Mouse (Mus musculus) liver, embryonic 16.5 days (tissue): ENCODE results near the gene Ppy. TPM values are rescaled to one million over a fixed set of nuclear protein-coding genes. Genes with fewer than 3 reads are reported as not detected.

Experiments used
- ATAC-seq: fragments of 200-750 bp; cut with Nextera tagmentation; 2 replicates; pipeline ENCODE4 v1.8.0; 2017; ENCODE audit warnings: low read depth, mild to moderate bottlenecking, moderate number of reproducible peaks, moderate library complexity
- H3K27ac ChIP-seq: fragments of 300-500 bp; sonication (generic); 2 replicates; pipeline ENCODE4 v1.5.1; 2014; ENCODE audit warnings: mild to moderate bottlenecking, low read length
- H3K27me3 ChIP-seq: fragments of 300-500 bp; sonication (generic); 2 replicates; pipeline ENCODE4 v1.6.1; 2014; ENCODE audit warnings: low read depth, low read length, mixed read lengths; ENCODE audit not compliant: control insufficient read depth, insufficient read depth
- H3K36me3 ChIP-seq: fragments of 300-500 bp; sonication (generic); 2 replicates; pipeline ENCODE4 v1.6.1; 2014; ENCODE audit warnings: mild to moderate bottlenecking; ENCODE audit not compliant: control insufficient read depth, insufficient read depth
- H3K4me1 ChIP-seq: fragments of 300-500 bp; sonication (generic); 2 replicates; pipeline ENCODE4 v1.6.1; 2014; ENCODE audit warnings: low read depth, low read length, mixed read lengths; ENCODE audit not compliant: control insufficient read depth
- H3K4me2 ChIP-seq: fragments of 300-500 bp; sonication (generic); 2 replicates; pipeline ENCODE4 v1.6.1; 2014; ENCODE audit warnings: low read depth, low read length, mixed read lengths
- H3K4me3 ChIP-seq: fragments of 300-500 bp; sonication (generic); 2 replicates; pipeline ENCODE4 v1.5.1; 2014; ENCODE audit warnings: low read depth, mild to moderate bottlenecking, low read length
- H3K9ac ChIP-seq: fragments of 300-500 bp; sonication (generic); 2 replicates; pipeline ENCODE4 v1.6.1; 2014; ENCODE audit warnings: low read depth, low read length
- H3K9me3 ChIP-seq: fragments of 300-500 bp; sonication (generic); replicated peaks from 2 replicates; pipeline ENCODE4 v1.6.1; 2016; ENCODE audit warnings: low read length; ENCODE audit not compliant: control insufficient read depth
- WGBS: fragments of 180-500 bp; shearing (Covaris S2); extraction: QIAGEN DNeasy Blood & Tissue Kit; methylation state at CpG from one replicate; pipeline ENCODE4 v1.1.7; 2014; ENCODE audit not compliant: insufficient replicate concordance; 5-methylcytosine and 5-hydroxymethylcytosine counted together
- polyA plus RNA-seq: library from polyadenylated mRNA; unstranded; fragments of >200 nt; fragmentation: Nextera tagmentation; extraction: Ambion mirVana; gene quantifications from 2 replicates; pipeline ENCODE4 v1.2.1, GENCODE M21; 2015

Ppy gene
- polyA plus RNA-seq: 0.32 TPM in 1 of 2 replicates, not detected in the other

- Histone ChIP-seq H3K9ac (no peak within 1 kb of the TSS), H3K4me3 (no peak within 1 kb of the TSS), H3K36me3 (no peaks in the 10 kb centered on the region), H3K4me2 (no peak within 1 kb of the TSS), H3K27ac (no peak within 1 kb of the TSS), H3K9me3 (no peaks in the 10 kb centered on the region), H3K27me3 (peaks cover 66% of the 10 kb centered on the region), H3K4me1 (peaks cover 27% of the 10 kb centered on the region)
- no peak for ATAC-seq
- 46% methylated on average over 4 of the region's 4 CpGs for WGBS
Measured at GRCm38 (mm10) chr11:102101219-102101618, at the start of gene Ppy. Ppy (minus strand) TSS chr11:102101319.

- Histone ChIP-seq H3K27ac (no peak overlapping the region), H3K9ac (no peak overlapping the region), H3K9me3 (no peaks in the 10 kb centered on the region), H3K4me3 (peak overlapping the region; percentile 65), H3K27me3 (peaks cover 43% of the 10 kb centered on the region), H3K36me3 (no peaks in the 10 kb centered on the region), H3K4me1 (peaks cover 24% of the 10 kb centered on the region), H3K4me2 (peak overlapping the region; percentile 80)
- 21% methylated on average over 34 of the region's 34 CpGs for WGBS
- ATAC-seq: no peak
Measured at GRCm38 (mm10) chr11:102147213-102147989, 46.3 kb upstream of the Ppy start.

GRCm38 (mm10) chr11:102146531-102146930, 45.4 kb upstream of the Ppy start:
- H3K9ac ChIP-seq: peak overlapping the region; percentile 59
- peak overlapping the region; percentile 80 for H3K4me2 ChIP-seq
- 8% methylated on average over 17 of the region's 17 CpGs for WGBS
- H3K36me3 ChIP-seq: no peaks in the 10 kb centered on the region
- peaks cover 24% of the 10 kb centered on the region for H3K4me1 ChIP-seq
- H3K27me3 ChIP-seq: peaks cover 43% of the 10 kb centered on the region
- peak overlapping the region; percentile 63 for H3K27ac ChIP-seq
- no peaks in the 10 kb centered on the region for H3K9me3 ChIP-seq
- H3K4me3 ChIP-seq: peak overlapping the region; percentile 65
- ATAC-seq: no peak

- ATAC-seq: peak; percentile 57
- peak overlapping the region; percentile 59 for H3K9ac ChIP-seq
- peaks cover 43% of the 10 kb centered on the region for H3K27me3 ChIP-seq
- peak overlapping the region; percentile 65 for H3K4me3 ChIP-seq
- H3K36me3 ChIP-seq: no peaks in the 10 kb centered on the region
- WGBS: 2% methylated on average over 16 of the region's 16 CpGs
- H3K4me1 ChIP-seq: peaks cover 24% of the 10 kb centered on the region
- H3K4me2 ChIP-seq: peak overlapping the region; percentile 80
- H3K27ac ChIP-seq: peak overlapping the region; percentile 82
- no peaks in the 10 kb centered on the region for H3K9me3 ChIP-seq
Measured at GRCm38 (mm10) chr11:102146005-102146404, 44.9 kb upstream of the Ppy start.

- peak within 1 kb of the TSS; percentile 80 for H3K4me2 ChIP-seq
- H3K36me3 ChIP-seq: no peaks in the 10 kb centered on the region
- H3K27me3 ChIP-seq: peaks cover 43% of the 10 kb centered on the region
- H3K9me3 ChIP-seq: no peaks in the 10 kb centered on the region
- peak within 1 kb of the TSS; percentile 82 for H3K27ac ChIP-seq
- ATAC-seq: peak; percentile 1; the same call in 1 of the 2 replicates
- peak within 1 kb of the TSS; percentile 59 for H3K9ac ChIP-seq
- H3K4me3 ChIP-seq: peak within 1 kb of the TSS; percentile 65
- H3K4me1 ChIP-seq: peaks cover 24% of the 10 kb centered on the region
- 1% methylated on average over 50 of the region's 50 CpGs for WGBS
Measured at GRCm38 (mm10) chr11:102145471-102146001, 44.4 kb upstream of the Ppy start, which contains the start of gene Nags. Nags (plus strand) TSS chr11:102145513.

GRCm38 (mm10) chr11:102144957-102145470, 43.9 kb upstream of the Ppy start:
- Histone ChIP-seq H3K27me3 (peaks cover 43% of the 10 kb centered on the region), H3K4me3 (peak overlapping the region; percentile 65), H3K4me2 (peak overlapping the region; percentile 80), H3K4me1 (peaks cover 24% of the 10 kb centered on the region), H3K9ac (no peak overlapping the region), H3K9me3 (no peaks in the 10 kb centered on the region), H3K27ac (peak overlapping the region; percentile 41; the same call in 1 of the 2 replicates), H3K36me3 (no peaks in the 10 kb centered on the region)
- 19% methylated on average over 13 of the region's 13 CpGs for WGBS
- peak; percentile 77 for ATAC-seq

GRCm38 (mm10) chr11:102142355-102142754, 41.2 kb upstream of the Ppy start:
- Histone ChIP-seq H3K4me3 (peak overlapping the region; percentile 6; the same call in 1 of the 2 replicates), H3K4me2 (peak overlapping the region; percentile 46), H3K27ac (peak overlapping the region; percentile 82), H3K36me3 (no peaks in the 10 kb centered on the region), H3K4me1 (peaks cover 26% of the 10 kb centered on the region), H3K9me3 (no peaks in the 10 kb centered on the region), H3K27me3 (peaks cover 35% of the 10 kb centered on the region), H3K9ac (no peak overlapping the region)
- peak; percentile 67 for ATAC-seq
- 47% methylated on average over 7 of the region's 7 CpGs for WGBS

GRCm38 (mm10) chr11:102140508-102140907, 39.4 kb upstream of the Ppy start:
- Histone ChIP-seq H3K27ac (no peak overlapping the region), H3K4me3 (no peak overlapping the region), H3K4me2 (no peak overlapping the region), H3K36me3 (no peaks in the 10 kb centered on the region), H3K9ac (no peak overlapping the region), H3K4me1 (peaks cover 12% of the 10 kb centered on the region), H3K9me3 (no peaks in the 10 kb centered on the region), H3K27me3 (peaks cover 19% of the 10 kb centered on the region)
- 3% methylated on average over 5 of the region's 5 CpGs for WGBS
- no peak for ATAC-seq

- H3K27ac ChIP-seq: no peak overlapping the region
- ATAC-seq: no peak
- H3K4me2 ChIP-seq: peak overlapping the region; percentile 36; the same call in 1 of the 2 replicates
- no peaks in the 10 kb centered on the region for H3K9me3 ChIP-seq
- WGBS: under 1% methylated on average over 18 of the region's 18 CpGs
- no peaks in the 10 kb centered on the region for H3K36me3 ChIP-seq
- no peak overlapping the region for H3K4me3 ChIP-seq
- peaks cover 4% of the 10 kb centered on the region for H3K4me1 ChIP-seq
- no peak overlapping the region for H3K9ac ChIP-seq
- peaks cover 8% of the 10 kb centered on the region for H3K27me3 ChIP-seq
Measured at GRCm38 (mm10) chr11:102138447-102138740, 37.3 kb upstream of the Ppy start.
